Mouse (Mus musculus) kidney, postnatal 10 days (tissue): ENCODE results near the gene Smg6.

Source experiments
- DNase-seq: peaks from one replicate; pipeline ENCODE4 v3.0.0; 2021; ENCODE audit warnings: mixed read lengths

Gene Smg6

GRCm38 (mm10) chr11:74925577-74926387 is at the start of gene Smg6, which contains the start of gene Srr:
Gene Smg6, plus strand, starts transcription at chr11:74925823.
Gene Srr, minus strand, starts transcription at chr11:74925948.
- peak; percentile 98 for DNase-seq

DNA sequence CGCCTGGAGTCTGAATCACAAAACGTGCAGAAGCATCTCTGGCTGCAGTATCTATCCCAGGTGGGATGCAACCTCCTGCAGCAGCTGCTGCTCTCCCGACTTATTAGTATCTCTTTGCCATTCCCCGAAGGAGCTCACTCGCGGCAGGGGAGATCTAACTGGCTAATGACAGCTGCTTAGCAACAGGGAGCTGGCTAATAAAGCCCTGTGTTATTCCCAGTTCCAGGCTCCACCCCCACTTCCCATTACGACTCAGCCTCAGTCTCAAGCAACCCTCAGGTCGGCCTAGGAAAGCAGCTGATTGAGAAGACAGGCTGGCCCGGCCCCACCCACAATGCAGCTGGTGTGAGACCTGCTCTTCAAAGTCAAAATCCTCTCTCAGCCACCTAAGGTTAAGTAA is 48.8 kb upstream of the Smg6 start:
- DNase-seq, result peak; percentile 73

DNA sequence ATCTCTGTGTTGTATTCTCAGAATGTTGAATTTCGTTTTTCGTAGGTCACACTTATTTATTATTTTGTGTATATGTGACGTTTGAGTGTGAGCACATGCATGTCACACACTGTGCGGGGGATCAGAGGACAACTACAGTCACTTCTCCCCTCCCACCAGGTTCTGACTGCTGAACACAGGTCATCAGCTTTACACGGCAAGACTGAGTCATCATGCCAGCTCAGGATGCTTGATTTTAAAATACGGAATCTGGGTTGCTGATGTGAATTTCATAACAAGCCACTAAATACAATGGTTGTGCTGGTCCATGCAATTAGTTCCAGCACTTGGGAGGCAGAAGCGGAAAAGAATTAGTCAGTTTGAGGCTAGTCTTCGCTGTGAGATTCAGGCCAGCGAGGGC is 44.6 kb upstream of the Smg6 start:
- DNase-seq, result no peak

DNA sequence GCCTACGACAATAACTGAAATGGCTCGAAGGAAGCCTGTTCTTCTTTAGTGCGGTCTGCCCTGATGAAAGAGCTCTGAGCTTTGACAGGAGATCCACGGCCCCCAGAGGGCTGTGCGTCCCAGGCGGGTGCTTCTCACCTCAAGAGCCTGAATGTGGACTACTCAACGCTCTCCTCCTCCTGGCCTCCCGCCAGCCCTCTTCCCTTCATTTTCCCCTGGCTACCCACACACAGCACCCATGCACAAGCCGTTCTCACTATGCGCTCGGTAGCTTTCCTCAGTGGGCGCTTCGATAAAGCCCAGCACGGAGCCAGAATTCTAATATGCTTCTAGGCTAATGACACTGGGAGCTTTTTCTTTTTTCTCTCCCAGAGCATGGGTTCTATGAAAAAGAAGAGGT is 43.6 kb upstream of the Smg6 start:
- no peak for DNase-seq

GRCm38 (mm10) chr11:74883098-74883497 is 42.5 kb upstream of the Smg6 start:
- no peak for DNase-seq

GRCm38 (mm10) chr11:74894619-74895018 is 31.0 kb upstream of the Smg6 start:
- no peak for DNase-seq

DNA sequence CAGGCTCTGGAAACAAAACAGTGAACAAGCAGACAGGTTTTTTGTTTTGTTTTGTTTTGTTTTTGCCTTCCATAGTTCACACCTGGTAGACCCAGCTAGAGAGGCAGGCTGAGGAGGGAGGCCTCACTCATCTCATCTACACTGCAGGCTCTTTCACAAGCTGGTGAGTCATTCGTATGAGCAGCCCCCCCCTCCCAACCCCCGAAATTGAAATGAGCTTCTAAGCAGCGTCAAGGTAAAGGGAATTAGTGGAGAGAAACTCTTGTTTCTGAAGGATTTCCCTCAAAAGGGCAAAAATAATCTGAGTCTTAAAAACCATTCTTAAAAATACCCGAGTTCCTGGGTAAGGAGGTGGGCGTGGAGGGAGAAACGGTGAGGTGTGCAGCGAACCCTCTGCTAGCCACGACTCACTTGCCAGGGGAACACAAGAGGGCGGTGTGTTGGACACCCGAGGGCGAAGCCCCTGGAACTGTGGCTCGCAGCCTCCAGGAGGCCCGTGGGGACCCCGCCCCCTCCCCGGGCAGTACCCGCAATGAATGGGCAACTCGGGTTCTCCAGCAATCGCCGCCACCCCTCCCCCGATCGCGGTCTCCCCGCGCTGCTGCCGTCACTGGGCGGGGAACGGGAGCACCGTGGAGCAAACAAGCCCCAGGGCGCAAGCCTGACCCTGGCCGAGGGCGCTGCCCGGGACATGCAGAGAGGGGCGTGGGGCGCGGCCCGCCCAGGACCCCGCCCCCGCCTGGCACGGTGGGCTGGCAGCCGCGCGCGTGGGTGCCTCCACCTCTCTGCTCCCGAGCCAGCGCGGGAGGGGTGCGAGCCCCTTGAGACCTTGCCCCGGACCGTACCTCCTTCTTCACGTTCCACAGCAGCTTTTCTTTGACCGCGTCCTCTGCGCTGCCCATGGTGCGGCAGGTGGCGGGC is 29.4 kb upstream of the Smg6 start:
- DNase-seq, result peak; percentile 79

DNA sequence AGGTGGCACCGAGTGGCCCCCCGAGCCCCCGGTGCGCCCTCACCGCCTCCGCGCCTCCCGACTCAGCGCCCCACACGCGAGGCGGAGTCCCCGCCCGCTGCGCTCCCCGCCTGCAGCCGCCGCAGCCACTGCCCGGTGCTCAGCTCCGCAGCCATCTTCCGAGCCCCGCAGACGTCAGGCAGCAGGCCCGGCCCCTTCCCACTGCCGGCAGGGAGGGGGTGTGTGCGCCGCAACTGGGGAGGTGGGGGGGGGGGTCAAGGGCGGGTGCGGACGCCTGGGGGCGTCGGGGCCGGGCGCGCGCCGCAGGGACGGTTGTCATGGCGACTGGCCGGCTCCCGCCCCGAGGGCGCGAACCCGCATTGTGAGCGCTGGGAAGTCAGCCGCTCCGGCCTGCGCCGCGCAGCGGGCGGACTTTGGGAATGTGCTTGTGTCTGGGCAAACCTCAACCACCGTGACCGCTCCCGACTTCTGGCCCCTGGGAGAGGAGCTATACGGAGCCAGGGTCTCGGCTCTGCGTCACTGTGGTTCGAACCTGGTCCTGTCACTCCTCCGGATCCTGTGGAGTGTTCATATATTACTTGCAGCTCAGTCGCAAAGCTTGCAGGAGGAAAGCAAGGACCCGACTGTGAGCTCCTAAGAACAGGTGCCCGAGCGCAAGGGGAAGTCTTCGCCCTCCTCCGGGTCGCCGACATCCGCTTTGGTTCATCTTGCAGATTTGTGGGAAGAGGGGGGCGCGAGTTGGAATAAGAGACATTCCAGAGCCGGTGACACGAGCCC is 28.5 kb upstream of the Smg6 start, which contains the start of gene Sgsm2:
TSS of gene Sgsm2 (minus strand) at position 160 of the 777 bp plus-strand sequence.
- DNase-seq, result peak; percentile 88

DNA sequence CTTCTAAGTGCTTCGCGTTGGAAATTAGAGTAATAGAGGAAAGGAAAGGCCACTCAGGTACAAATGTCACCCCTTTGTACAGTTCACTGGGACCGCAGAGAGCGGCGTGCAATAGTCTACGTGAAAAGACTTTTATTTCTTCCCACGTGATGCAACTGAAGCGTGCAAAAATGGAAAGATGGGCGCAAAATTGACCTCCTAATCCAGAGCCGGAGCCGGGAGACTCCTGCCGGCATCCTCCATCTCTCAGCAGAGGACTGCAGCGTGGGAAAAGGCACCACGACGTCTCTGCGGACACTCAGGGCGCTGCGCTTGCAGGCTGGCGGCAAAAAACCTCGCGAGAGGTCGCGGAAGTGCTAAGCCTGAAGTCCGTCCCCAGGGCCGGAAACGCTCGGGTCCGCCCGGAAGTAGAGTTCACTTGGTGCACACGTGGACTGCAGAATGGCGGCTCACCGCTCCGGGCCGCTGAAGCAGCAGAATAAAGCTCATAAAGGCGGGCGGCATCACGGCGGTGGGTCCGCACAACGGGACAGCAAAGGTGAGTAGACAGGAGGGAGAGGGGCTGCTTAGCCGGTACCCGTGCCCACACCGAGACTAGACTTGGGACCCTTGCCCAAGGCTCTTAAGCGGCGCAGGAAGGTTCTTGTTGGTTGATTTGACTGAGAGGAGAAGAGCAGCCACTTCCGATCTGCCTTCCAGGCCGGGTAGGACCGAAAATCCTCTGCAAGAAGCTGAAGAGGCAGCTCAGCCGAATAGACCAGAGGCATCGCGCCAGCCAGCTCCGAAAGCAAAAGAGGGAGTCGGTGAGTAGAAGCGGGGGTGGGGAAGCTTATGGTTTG is 27.7 kb upstream of the Smg6 start, which contains the start of gene Tsr1:
TSS of gene Tsr1 (plus strand) at position 394 of the 839 bp plus-strand sequence.
- peak; percentile 95 for DNase-seq

DNA sequence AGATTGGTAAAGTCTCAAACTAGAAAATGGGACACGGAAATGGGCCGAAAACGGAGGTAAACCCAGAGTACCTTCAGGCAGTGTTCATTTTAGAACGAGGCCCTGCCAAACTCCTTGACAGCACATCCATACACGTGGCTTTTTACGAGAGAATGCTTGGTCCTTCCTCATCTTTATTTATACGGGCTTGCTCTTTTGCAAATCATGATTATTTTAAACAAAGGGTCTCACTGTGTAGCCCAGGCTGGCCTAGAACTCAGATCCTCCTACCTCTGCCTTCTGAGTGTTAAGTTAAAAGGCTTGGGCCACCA is 27.2 kb upstream of the Smg6 start:
- DNase-seq, result no peak

- DNase-seq, result no peak
These were observed 24.1 kb upstream of the Smg6 start for GRCm38 (mm10) chr11:74901555-74901954.

DNA sequence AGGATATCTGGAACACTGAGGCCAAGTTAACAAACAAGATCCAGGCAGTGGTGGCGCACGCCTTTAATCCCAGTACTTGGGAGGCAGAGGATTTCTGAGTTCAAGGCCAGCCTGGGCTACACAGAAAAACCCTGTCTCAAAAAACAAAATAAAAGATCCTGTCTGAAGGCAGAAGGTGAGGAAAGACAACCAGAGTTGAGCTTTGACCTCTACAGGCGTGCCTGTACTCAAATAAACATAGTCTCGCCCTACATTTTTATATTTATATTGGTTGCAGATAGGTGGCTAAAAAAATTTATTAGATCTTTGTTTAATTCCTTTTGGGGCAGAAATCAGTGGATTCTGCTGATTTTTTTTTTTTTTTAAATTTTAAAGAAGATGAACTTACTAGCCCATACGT is 23.2 kb upstream of the Smg6 start:
- no peak for DNase-seq

GRCm38 (mm10) chr11:74907850-74908249 is 17.8 kb upstream of the Smg6 start:
- no peak for DNase-seq

DNA sequence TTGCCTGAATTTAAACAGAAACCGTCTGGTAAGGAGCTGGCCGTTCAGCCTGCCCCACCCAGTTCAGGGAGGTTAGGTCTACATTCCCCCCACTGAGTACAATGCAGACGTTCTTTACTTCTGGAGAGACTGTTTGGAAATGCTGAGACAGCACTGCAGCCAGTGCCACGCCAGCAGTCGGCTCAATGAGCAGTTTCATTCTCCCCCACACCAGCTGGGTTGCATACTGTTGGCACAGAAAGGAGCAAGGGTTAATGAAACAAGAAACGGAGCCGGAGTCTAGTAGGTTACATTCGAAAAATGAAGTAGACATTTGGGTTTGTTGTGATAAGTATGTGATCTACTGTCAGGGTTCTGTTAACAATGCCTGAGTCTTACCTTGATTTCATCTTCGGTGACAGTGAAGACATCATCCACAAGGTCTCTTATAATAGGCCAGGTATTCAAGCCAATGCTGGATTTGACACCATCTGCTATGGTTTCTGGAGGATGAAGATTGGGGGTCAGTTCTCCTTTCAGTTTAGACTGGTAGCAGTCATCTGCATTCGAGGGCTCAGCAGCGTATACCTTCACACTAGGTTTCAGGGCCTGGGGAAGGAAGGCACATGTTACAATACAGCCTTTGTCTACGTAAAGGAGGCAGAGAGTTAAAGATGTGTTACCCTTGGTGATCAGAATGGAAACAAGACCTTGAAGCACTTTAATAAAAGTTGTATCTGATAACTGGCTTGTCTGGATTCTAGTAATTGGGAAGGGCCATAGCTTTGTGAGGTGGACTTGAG is 16.8 kb upstream of the Smg6 start:
- peak; percentile 30 for DNase-seq

- no peak for DNase-seq
These were observed 15.6 kb upstream of the Smg6 start for GRCm38 (mm10) chr11:74909978-74910377.

GRCm38 (mm10) chr11:74912492-74912891 is 13.1 kb upstream of the Smg6 start:
- no peak for DNase-seq

DNA sequence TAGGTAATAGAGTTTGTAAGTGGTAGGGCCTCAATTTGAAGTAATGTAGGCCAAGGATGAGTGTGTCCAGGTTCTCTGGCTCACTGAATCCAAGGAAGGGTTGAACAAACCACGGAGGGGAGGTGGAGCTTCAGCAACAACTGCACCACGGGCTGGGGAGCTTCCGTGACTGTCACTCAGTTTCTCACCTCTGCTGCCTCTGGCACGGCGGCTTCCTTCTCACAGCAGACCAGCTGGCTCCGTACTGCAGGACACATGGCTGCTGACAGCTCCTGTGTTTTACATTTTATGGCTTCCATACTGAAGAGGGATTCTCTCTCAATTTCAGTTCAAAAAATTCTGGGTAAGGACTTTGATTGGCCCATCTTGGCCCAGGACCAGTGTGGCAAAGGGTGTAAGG is 6.4 kb upstream of the Smg6 start:
- no peak for DNase-seq

DNA sequence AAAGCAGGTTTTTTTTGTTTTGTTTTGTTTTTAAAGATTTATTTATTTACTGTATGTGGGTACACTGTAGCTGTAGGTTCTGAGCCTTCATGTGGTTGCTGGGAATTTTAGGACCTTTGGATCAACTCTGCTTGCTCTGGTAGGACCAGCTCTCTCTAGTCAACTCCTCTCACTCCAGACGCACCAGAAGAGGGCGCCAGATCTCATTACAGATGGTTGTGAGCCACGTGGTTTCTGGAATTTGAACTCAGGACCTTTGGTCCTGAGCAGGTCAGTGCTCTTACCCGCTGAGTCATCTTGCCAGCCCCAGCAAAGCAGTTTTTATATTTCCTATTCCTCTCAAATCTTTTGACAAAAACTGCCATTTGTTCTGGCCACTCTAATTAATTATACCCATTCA is 1.5 kb upstream of the Smg6 start:
- DNase-seq, result peak; percentile 77

DNA sequence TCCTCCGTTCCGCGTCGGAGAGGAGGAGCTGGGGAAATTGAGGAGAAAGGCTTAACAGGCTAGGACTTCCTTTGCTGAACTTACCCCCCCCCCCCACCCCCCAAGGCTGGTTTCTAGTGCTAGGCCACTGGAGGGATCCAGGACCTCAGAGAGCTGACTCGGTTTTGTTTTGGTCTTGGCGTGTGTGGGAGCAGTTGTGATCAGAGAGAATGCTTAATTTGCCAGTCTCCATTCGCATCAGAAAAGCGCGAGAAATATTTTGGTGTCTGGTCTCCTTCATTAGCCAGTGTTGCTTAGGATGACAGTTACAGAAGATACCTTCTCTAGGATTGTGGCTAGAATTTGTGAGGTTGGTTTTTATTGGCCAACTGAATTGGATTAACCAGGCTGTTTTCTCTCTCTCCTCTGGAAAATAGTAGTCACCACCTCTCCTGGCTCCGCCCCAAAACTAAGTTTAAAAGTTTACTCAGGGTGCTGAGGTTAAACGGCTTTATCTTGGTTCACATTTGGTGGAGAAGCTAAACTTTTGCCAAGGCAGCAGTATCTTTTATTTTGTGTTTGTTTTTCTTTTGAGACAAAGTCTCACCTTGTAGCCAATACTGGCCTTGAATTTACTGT is 874 bp downstream of the Smg6 start:
- peak; percentile 65 for DNase-seq

- no peak for DNase-seq
These were observed 1.7 kb downstream of the Smg6 start for GRCm38 (mm10) chr11:74927236-74927725.

DNA sequence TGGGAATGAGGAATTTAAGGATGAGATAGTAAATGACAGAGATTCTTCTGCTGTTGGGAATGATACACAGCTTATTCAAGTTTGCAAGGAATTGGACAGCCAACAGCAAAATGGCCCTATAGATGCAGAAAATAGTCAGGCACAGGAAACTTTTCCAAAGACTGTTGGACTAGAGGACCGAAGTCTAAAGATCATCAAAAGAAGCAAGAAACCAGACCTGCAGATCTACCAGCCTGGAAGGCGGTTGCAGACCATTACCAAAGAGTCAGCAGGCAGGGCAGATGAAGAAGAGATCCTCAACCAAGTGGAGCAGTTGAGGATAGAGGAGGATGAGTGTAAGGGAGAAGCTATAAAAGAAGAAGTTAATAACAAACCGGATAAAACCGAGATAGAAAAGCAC is 3.5 kb downstream of the Smg6 start:
- DNase-seq, result no peak
